Mouse (Mus musculus) layer of hippocampus, postnatal 25 days (tissue): ENCODE results near the gene Pigp. TPM values are rescaled to one million over a fixed set of nuclear protein-coding genes. Genes with fewer than 3 reads are reported as not detected.

ENCODE experiments used
- DNase-seq, 2 experiments: peaks; one replicate each; pipeline ENCODE4 v3.0.0; 2022; ENCODE audit warnings: mixed read lengths in 2 of 2, low spot score in 1 of 2; ENCODE audit errors: extremely low spot score in 1 of 2
- total RNA-seq, 2 experiments: library from RNA; stranded (reverse); gene quantifications; 2 replicates each; pipeline ENCODE4 v1.2.3; 2021

The Pigp gene
- 10 to 100 TPM; 40.2 to 40.9 TPM for total RNA-seq

- DNase-seq = peak; percentile 21 to 55
Measured at GRCm38 (mm10) chr16:94371301-94371931, at the start of gene Pigp. Pigp (minus strand) TSS chr16:94371842.

DNA sequence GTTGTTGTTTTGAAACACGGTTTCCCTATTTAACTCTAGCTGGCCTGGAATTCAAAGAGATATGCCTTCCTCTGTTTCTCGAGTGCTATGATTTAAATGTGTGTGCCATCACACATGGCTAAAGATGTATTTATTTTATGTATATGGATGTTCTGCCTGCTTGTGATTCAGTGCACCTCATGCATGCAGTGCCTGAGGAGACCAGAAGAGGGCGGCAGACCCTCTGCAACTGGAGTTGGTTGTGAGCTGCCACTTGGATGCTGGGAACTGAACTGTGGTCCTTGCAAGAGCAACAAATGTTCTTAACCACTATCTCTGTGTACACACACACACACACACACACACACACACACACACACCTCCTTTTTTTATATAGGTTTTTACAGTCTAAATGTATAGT lies 48.9 kb upstream of the Pigp start:
- DNase-seq = no peak

GRCm38 (mm10) chr16:94414151-94414550 lies 42.5 kb upstream of the Pigp start:
- no peak for DNase-seq

- no peak for DNase-seq
Measured at GRCm38 (mm10) chr16:94412760-94413159, 41.1 kb upstream of the Pigp start.

DNA sequence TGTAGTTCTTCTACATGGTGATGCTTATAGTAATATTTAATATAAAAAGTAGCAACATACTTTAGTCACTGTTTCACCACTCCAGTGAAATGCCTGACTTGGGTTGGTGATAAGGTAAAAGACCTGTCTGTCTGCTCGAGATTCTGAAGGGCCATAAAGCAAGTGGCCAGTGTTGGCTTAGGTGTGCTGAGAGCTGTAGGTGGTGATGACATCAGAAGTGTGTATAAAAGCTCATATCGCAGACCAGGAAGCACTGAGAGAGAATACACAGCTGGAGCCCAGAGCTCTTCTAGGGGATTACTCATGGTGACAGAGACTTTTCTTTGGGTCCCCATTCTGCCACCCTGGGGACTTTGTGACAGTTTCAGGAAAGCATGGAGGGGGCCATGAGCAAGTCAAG lies 40.6 kb upstream of the Pigp start:
- DNase-seq = no peak

DNA sequence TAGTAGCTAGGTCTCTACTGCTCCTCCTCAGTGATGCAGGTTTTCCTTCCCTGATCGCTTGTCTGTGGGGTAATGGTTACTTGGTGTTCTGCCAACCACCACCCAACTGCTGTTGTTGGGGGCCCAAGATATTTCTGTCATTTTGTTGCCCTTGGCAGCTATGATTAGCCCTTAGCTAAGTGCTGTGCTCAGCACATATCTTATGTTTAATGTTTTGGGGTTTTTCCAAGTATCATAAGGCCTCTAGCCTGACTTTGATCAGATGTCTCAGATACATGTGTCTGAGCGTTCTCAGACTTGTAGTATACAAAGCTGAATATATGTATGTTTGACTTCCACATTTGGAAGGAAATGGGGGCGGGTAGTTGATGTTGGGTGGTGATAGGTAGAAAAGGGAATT lies 39.6 kb upstream of the Pigp start:
- no peak for DNase-seq

DNA sequence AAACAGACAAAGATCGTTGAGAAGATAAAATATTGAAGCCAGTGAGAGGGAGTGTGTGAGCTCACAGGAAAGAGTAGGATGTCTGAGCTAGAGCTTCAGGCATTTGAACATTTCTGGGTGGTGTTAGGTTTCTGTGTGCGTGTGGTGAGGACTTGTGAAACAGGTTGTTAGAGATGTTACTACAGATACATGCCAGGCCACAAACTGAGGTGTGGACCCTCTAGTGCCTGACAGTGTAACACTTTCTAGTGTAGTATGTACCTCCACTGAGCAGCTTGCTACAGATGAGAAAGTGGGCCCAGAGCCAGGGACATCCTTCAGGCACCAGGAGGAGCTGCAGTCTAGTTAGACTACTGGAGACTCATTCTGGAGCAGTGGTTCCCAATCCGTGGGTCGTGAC lies 30.5 kb upstream of the Pigp start:
- DNase-seq = no peak

- no peak for DNase-seq
Measured at GRCm38 (mm10) chr16:94401636-94402035, 30.0 kb upstream of the Pigp start.

DNA sequence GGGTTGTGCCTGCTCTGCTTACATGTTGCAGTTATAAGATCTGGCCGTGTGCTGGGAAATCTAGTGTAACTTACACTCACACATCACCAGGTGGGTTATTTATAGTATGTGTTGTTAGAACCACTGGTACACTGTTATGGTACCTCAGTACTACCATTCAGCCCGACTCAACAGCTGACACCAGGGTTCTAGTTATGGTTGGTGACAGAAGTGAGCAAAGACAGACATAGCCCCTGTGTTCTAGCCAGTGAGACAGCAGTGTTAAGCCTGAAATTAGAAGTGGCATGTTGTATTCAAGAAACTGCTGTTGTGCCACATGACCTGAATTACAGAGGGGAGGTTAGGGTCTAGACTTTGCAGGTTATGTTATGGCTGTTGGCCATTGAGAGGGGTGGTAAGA lies 27.5 kb upstream of the Pigp start:
- DNase-seq = no peak

GRCm38 (mm10) chr16:94396641-94397040 lies 25.0 kb upstream of the Pigp start:
- DNase-seq = no peak

DNA sequence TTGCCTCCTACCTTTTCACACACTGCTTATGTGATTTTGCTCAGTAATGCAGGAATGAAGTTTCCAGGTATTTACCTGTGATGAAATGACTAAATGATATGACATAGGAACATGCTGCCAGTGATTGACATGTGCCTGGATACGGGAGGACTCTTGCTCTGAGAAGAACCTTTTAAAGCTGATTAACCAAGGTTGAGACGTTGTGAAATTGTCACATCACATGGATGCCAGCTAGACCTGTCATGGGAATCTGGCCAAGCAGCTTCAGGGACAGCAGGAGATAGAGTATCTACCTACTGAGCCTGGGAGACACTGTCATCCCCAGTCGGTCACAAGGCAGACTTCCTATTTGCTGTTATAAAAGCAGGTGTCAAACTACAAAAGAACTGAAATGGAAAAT lies 23.4 kb upstream of the Pigp start:
- no peak for DNase-seq

GRCm38 (mm10) chr16:94392299-94392698 lies 20.7 kb upstream of the Pigp start:
- no peak for DNase-seq

- no peak for DNase-seq
Measured at GRCm38 (mm10) chr16:94387690-94388089, 16.0 kb upstream of the Pigp start.

DNA sequence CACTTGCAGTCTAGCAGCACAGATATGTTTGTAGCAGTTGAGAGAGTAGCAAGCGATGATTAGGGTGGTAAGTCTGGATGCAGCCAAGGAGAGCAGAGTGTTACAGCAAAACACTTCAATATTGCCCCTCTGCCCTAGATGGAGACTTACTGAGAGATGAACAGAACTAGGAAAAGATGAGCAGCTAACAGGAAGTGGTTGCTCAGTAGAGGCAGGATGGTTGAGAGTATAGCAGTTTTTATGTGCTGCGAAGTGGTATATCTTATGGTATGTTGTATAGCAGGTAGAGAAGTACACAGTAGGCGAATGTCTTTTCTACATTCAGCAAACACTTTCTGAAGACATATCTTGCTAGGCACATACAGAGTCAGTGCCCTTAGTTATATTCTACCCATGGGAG lies 11.6 kb upstream of the Pigp start:
- DNase-seq = no peak

DNA sequence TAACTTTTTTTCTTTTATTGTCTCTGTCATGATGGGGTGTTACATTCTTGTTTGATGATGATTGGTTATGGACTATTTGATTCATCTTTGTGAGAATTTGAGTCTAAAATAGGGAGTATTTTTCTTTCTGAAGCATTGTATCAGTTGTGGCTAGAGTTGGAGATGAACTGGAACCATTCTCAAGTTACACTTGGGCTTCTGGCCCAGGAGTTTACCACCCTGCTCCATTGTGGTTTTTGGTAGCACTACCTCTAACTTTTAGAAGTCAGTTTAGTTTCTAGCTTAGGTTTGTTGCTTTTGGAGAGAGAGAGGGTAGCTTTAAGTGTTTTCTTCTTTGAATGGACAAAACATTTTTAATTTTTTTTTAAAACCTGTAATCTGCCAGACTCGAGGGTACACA lies 7.7 kb upstream of the Pigp start:
- DNase-seq = no peak

- DNase-seq = peak in 1 of 2 experiments; percentile 52
Measured at GRCm38 (mm10) chr16:94370915-94371300, 734 bp downstream of the Pigp start.

DNA sequence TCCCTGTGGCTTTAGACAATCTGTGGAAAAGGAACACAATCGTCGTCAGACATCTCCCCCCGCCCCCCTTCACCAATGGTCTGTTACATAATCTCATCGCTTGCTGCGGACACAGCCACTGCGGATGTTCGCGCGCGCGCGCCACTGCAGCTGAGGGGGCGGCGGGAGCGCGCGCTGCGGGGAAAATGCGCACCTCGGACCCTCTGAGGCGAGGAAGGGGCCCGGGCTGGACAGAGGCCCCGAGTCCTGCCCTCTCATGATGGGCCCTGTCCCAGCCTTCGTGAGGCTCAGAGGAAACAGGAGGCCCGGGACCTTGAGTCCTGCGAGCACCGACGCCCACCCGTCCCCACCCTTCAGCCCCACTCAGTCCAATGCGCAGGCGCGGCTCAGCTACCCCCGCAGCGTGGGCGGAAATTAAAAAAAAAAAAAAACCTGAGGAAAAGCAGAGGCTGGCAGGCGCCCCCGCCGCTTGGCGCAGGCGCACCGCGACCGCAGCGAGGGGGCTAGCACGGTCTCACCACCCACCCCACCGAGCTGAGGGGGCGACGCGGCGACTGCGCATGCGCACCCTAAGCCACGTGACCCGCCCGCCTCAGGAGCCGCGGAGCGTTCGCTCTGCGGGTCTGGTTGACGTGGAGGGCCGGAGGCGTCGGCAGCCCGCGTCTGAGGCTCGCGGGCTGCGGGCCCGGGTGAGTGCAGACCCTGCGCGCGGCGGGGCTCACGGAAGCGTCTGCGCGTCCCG lies 1.3 kb downstream of the Pigp start, which contains the start of gene Ttc3:
Gene Ttc3 (plus strand): TSS at position 446 of the 742 bp plus-strand sequence.
- DNase-seq = peak; percentile 93 to 97

DNA sequence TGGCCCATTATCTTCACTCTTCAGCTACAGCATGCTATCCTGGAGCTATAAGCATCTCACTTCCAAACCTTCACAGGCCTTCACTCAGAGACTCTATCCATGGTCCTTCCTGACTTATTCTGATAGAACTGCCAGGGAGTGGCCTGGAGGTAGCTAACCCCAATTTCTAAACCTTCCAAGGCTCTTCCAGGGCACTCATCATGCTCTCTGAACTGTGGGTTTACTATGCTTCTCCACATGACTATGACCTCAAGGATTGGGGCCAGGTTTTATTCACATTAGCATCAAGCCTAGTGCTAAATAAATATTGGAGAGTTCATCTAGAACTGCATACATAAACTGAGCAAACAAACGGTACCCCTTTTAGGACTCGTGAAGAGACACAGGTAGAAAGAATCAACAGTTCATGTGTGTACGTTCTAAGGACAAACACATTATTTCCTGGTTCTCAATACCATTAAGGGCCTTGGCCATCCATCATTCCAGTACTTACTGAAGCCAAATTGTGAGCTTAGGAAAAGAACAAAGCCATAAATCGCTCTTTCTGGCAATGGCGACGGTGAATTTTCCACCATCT lies 2.0 kb downstream of the Pigp start:
- no peak for DNase-seq

- DNase-seq = no peak
Measured at GRCm38 (mm10) chr16:94365435-94365834, 6.2 kb downstream of the Pigp start.

DNA sequence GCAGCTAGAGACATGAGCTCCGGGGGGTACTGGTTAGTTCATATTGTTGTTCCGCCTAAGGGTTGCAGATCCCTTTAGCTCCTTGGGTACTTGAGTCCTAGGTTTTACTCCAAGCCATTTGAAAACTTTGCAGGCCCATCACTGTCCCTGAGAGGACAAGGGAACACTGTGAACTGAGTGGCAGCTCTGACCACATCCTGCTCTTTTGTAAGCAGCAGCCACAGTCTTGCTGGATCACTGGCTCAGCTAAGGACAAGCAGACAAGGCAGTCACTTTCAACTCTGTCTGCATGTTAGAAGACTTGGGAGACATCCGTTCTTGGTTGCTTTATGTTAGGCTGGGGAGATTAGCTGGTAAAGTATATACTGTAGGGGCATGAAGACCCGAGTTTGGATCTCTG lies 7.8 kb downstream of the Pigp start:
- DNase-seq = no peak

DNA sequence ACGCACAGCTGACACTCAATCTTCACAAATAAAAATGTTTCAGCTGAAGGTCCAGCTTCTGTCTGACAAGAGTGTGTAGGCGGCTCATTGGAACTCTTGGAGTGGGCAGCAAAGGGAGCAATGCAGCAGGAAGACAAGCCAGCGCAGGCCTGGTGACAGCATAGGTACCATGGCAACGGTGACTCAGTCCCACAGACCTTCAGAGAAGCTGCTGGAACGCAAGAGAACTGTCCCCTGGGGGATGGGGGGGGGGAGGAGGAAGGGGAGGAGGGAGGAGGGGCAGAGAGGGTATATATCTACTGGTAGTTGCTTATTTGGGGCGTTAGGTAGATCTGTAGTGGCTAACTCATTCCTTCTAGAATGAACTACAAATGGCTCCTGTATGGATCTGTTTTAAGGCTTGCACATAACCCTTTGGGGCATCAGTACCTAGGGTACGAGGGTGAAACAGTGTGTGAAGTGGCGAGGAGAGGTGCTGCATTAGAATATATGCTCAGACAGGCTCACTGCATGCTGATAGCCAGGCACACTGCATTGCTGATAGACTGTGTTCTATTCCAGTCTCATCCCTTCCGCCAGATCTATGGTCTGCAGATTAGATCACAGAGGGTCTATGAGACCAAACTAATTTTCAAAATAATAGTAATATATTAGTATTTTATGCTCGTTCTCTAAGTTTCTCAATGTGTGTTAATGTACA lies 9.3 kb downstream of the Pigp start:
- peak; percentile 25 to 53 for DNase-seq
